Mouse (Mus musculus) megakaryocyte, embryonic 14.5 days (primary cell): Measurements from ENCODE around the gene Wnt9a. TPM values are rescaled to one million over a fixed set of nuclear protein-coding genes. Genes with fewer than 3 reads are reported as not detected.
"Not testable (repeated sequence)": the region's sequence is repeated elsewhere in the genome, so short reads cannot be mapped to it uniquely, and the experiment has no call there.

ENCODE experiments used
- H3K27me3 ChIP-seq: replicated peaks from 2 replicates; pipeline ENCODE3; 2012; ENCODE audit warnings: inconsistent platforms
- H3K36me3 ChIP-seq: replicated peaks from 2 replicates; pipeline ENCODE3; 2012; ENCODE audit warnings: low read length, inconsistent platforms, mixed read lengths
- H3K4me1 ChIP-seq: 2 replicates; pipeline ENCODE4 v1.6.1; 2012; ENCODE audit warnings: inconsistent platforms
- H3K4me3 ChIP-seq: replicated peaks from 2 replicates; pipeline ENCODE3; 2012; ENCODE audit warnings: moderate library complexity, mild to moderate bottlenecking, inconsistent platforms
- H3K9me3 ChIP-seq: 2 replicates; pipeline ENCODE4 v1.6.1; 2012; ENCODE audit warnings: inconsistent platforms
- FLI1 ChIP-seq: IDR thresholded peaks from 2 replicates; pipeline ENCODE4 v1.6.1; 2012; ENCODE audit warnings: low read length, inconsistent platforms, mixed read lengths
- GATA1 ChIP-seq: IDR thresholded peaks from 3 replicates; pipeline ENCODE4 v1.6.1; 2012; ENCODE audit warnings: mixed read lengths, low read length, inconsistent platforms, borderline replicate concordance
- polyA plus RNA-seq: library from polyadenylated mRNA; stranded (reverse); fragments of >175 nt; gene quantifications from 2 replicates; pipeline ENCODE4 v1.2.3, GENCODE M21; 2012; ENCODE audit warnings: low replicate concordance; ENCODE audit not compliant: insufficient read depth

Gene Wnt9a
- polyA plus RNA-seq, 1 experiment = not detected

- peaks cover 89% of the 10 kb centered on the region for H3K27me3 ChIP-seq
- 0 out of 2 replicates have a peak, but pooled peaks cover 3% of the 10 kb centered on the region for H3K4me1 ChIP-seq
- H3K36me3 ChIP-seq = no peaks in the 10 kb centered on the region
- 0 out of 2 replicates have a peak, but pooled peaks cover 2% of the 10 kb centered on the region for H3K9me3 ChIP-seq
- no peak overlapping the region for H3K4me3 ChIP-seq
- no peak for TF ChIP-seq FLI1
- TF ChIP-seq GATA1 = no peak
These were observed 28.7 kb upstream of the Wnt9a start for GRCm38 (mm10) chr11:59278047-59278446.

- Histone ChIP-seq H3K36me3 (no peaks in the 10 kb centered on the region), H3K4me3 (no peak overlapping the region), H3K4me1 (0 out of 2 replicates have a peak, but pooled peaks cover 4% of the 10 kb centered on the region), H3K9me3 (no peaks in the 10 kb centered on the region), H3K27me3 (peaks cover 90% of the 10 kb centered on the region)
- TF ChIP-seq GATA1 (no peak), FLI1 (no peak)
These were observed 24.6 kb upstream of the Wnt9a start for GRCm38 (mm10) chr11:59282111-59282510.

- Histone ChIP-seq H3K4me1 (0 out of 2 replicates have a peak, but pooled peaks cover 6% of the 10 kb centered on the region), H3K4me3 (no peak overlapping the region), H3K36me3 (no peaks in the 10 kb centered on the region), H3K27me3 (peaks cover 92% of the 10 kb centered on the region), H3K9me3 (no peaks in the 10 kb centered on the region)
- no peak for TF ChIP-seq FLI1
- TF ChIP-seq GATA1 = no peak
These were observed 23.8 kb upstream of the Wnt9a start for GRCm38 (mm10) chr11:59282933-59283332.

GRCm38 (mm10) chr11:59284146-59284545 lies 22.6 kb upstream of the Wnt9a start:
- no peak overlapping the region for H3K4me3 ChIP-seq
- TF ChIP-seq GATA1 (no peak), FLI1 (no peak)
- H3K4me1 ChIP-seq = 0 out of 2 replicates have a peak, but pooled peaks cover 3% of the 10 kb centered on the region
- no peaks in the 10 kb centered on the region for H3K36me3 ChIP-seq
- H3K27me3 ChIP-seq = peaks cover 93% of the 10 kb centered on the region
- H3K9me3 ChIP-seq = no peaks in the 10 kb centered on the region

- Histone ChIP-seq H3K9me3 (no peaks in the 10 kb centered on the region), H3K27me3 (peaks cover 90% of the 10 kb centered on the region), H3K4me1 (peaks cover 11% of the 10 kb centered on the region; the same call in 1 of the 2 replicates), H3K36me3 (no peaks in the 10 kb centered on the region), H3K4me3 (no peak overlapping the region)
- TF ChIP-seq FLI1 (no peak), GATA1 (no peak)
These were observed 17.0 kb upstream of the Wnt9a start for GRCm38 (mm10) chr11:59289706-59290105.

- H3K4me1 ChIP-seq = peaks cover 11% of the 10 kb centered on the region; the same call in 1 of the 2 replicates
- H3K36me3 ChIP-seq = no peaks in the 10 kb centered on the region
- TF ChIP-seq GATA1 (no peak), FLI1 (no peak)
- peaks cover 90% of the 10 kb centered on the region for H3K27me3 ChIP-seq
- no peaks in the 10 kb centered on the region for H3K9me3 ChIP-seq
- peak within 1 kb of the TSS; percentile 42 for H3K4me3 ChIP-seq
These were observed 15.9 kb upstream of the Wnt9a start, which contains the start of gene Wnt3a for GRCm38 (mm10) chr11:59290702-59291303. Wnt3a (minus strand) TSS chr11:59290752.

- peaks cover 19% of the 10 kb centered on the region for H3K4me1 ChIP-seq
- H3K9me3 ChIP-seq = no peaks in the 10 kb centered on the region
- H3K4me3 ChIP-seq = no peak overlapping the region
- no peaks in the 10 kb centered on the region for H3K36me3 ChIP-seq
- peaks cover 92% of the 10 kb centered on the region for H3K27me3 ChIP-seq
- no peak for TF ChIP-seq FLI1
- TF ChIP-seq GATA1 = no peak
These were observed 13.1 kb upstream of the Wnt9a start for GRCm38 (mm10) chr11:59293616-59294015.

- H3K4me3 ChIP-seq = no peak overlapping the region
- H3K9me3 ChIP-seq = no peaks in the 10 kb centered on the region
- no peaks in the 10 kb centered on the region for H3K36me3 ChIP-seq
- peaks cover 78% of the 10 kb centered on the region for H3K27me3 ChIP-seq
- no peak for TF ChIP-seq GATA1
- no peak for TF ChIP-seq FLI1
- H3K4me1 ChIP-seq = peaks cover 16% of the 10 kb centered on the region
These were observed 8.8 kb upstream of the Wnt9a start for GRCm38 (mm10) chr11:59297941-59298340.

- Histone ChIP-seq H3K27me3 (peaks cover 84% of the 10 kb centered on the region), H3K9me3 (no peaks in the 10 kb centered on the region), H3K4me3 (no peak overlapping the region), H3K36me3 (no peaks in the 10 kb centered on the region), H3K4me1 (peaks cover 11% of the 10 kb centered on the region)
- TF ChIP-seq GATA1 (no peak), FLI1 (no peak)
These were observed 6.5 kb upstream of the Wnt9a start for GRCm38 (mm10) chr11:59300185-59300584.

GRCm38 (mm10) chr11:59301053-59301452 lies 5.7 kb upstream of the Wnt9a start:
- not testable (repeated sequence) for H3K9me3 ChIP-seq, H3K4me3 ChIP-seq, H3K36me3 ChIP-seq, H3K4me1 ChIP-seq
- peaks cover 85% of the 10 kb centered on the region for H3K27me3 ChIP-seq
